Mouse (Mus musculus) embryonic facial prominence, embryonic 14.5 days (tissue): ENCODE measurements around the gene Clec2h. TPM values are rescaled to one million over a fixed set of nuclear protein-coding genes. Genes with fewer than 3 reads are reported as not detected.
A peak's percentile ranks its signal among the peaks of the same experiment; 100 is the strongest.
"Not testable (repeated sequence)": the region's sequence is repeated elsewhere in the genome, so short reads cannot be mapped to it uniquely, and the experiment has no call there.

Source experiments
- ATAC-seq: fragments of 200-750 bp; cut with Nextera tagmentation; 2 replicates; pipeline ENCODE4 v1.8.0; 2017; ENCODE audit warnings: low read depth, moderate number of reproducible peaks, moderate TSS enrichment
- DNase-seq: peaks from one replicate; pipeline ENCODE4 v3.0.0-alpha.2; 2015; ENCODE audit warnings: low spot score
- H3K27ac ChIP-seq: fragments of 300-500 bp; sonication (generic); replicated peaks from 2 replicates; pipeline ENCODE4 v1.5.1; 2014; ENCODE audit warnings: low read depth, mild to moderate bottlenecking, low read length, moderate library complexity
- H3K27me3 ChIP-seq: fragments of 300-500 bp; sonication (generic); replicated peaks from 2 replicates; pipeline ENCODE4 v1.6.1; 2014; ENCODE audit warnings: low read length; ENCODE audit not compliant: control insufficient read depth, insufficient read depth
- H3K36me3 ChIP-seq: fragments of 300-500 bp; sonication (generic); 2 replicates; pipeline ENCODE4 v1.6.1; 2014; ENCODE audit warnings: low read length, mixed read lengths; ENCODE audit not compliant: control insufficient read depth, insufficient read depth
- H3K4me1 ChIP-seq: fragments of 300-500 bp; sonication (generic); 2 replicates; pipeline ENCODE4 v1.6.1; 2014; ENCODE audit warnings: antibody characterized with exemption, low read length; ENCODE audit not compliant: control insufficient read depth, insufficient read depth
- H3K4me2 ChIP-seq: fragments of 300-500 bp; sonication (generic); 2 replicates; pipeline ENCODE4 v1.6.1; 2014; ENCODE audit warnings: low read depth, mild to moderate bottlenecking, low read length, moderate library complexity, mixed read lengths
- H3K4me3 ChIP-seq: fragments of 300-500 bp; sonication (generic); 2 replicates; pipeline ENCODE4 v1.5.1; 2014; ENCODE audit warnings: low read depth, mild to moderate bottlenecking, low read length
- H3K9ac ChIP-seq: fragments of 300-500 bp; sonication (generic); 2 replicates; pipeline ENCODE4 v1.6.1; 2014; ENCODE audit warnings: low read depth, mild to moderate bottlenecking, low read length, moderate library complexity, mixed read lengths
- H3K9me3 ChIP-seq: fragments of 300-500 bp; sonication (generic); 2 replicates; pipeline ENCODE4 v1.6.1; 2016; ENCODE audit warnings: low read length; ENCODE audit not compliant: control insufficient read depth
- WGBS: fragments of 180-500 bp; shearing (Covaris S2); extraction: QIAGEN DNeasy Blood & Tissue Kit; methylation state at CpG from one replicate; pipeline ENCODE4 v1.1.7; 2014; 5-methylcytosine and 5-hydroxymethylcytosine counted together
- polyA plus RNA-seq: library from polyadenylated mRNA; unstranded; fragments of >200 nt; fragmentation: Nextera tagmentation; extraction: Ambion mirVana; gene quantifications from 2 replicates; pipeline ENCODE4 v1.2.1, GENCODE M21; 2014

Clec2h gene
- not detected in 2 replicates for polyA plus RNA-seq

GRCm38 (mm10) chr6:128662206-128662605 lies at the start of gene Clec2h:
Gene Clec2h (plus strand): TSS chr6:128662385.
- Histone ChIP-seq H3K9ac (no peak within 1 kb of the TSS), H3K4me1 (no peaks in the 10 kb centered on the region), H3K27me3 (no peaks in the 10 kb centered on the region), H3K9me3 (no peaks in the 10 kb centered on the region), H3K4me2 (no peak within 1 kb of the TSS), H3K36me3 (no peaks in the 10 kb centered on the region), H3K4me3 (no peak within 1 kb of the TSS), H3K27ac (no peak within 1 kb of the TSS)
- no peak for ATAC-seq
- no peak for DNase-seq
- WGBS = 3% methylated on average over 1 of the region's 1 CpGs

GRCm38 (mm10) chr6:128622733-128623132 lies 39.5 kb upstream of the Clec2h start:
- Histone ChIP-seq H3K36me3 (no peaks in the 10 kb centered on the region), H3K4me3 (no peak overlapping the region), H3K9me3 (no peaks in the 10 kb centered on the region), H3K9ac (no peak overlapping the region), H3K4me2 (no peak overlapping the region), H3K27me3 (no peaks in the 10 kb centered on the region), H3K4me1 (no peaks in the 10 kb centered on the region), H3K27ac (no peak overlapping the region)
- DNase-seq (no peak), ATAC-seq (no peak)
- 72% methylated on average over 2 of the region's 2 CpGs for WGBS

- not testable (repeated sequence) for H3K4me1 ChIP-seq, ATAC-seq, H3K4me2 ChIP-seq, DNase-seq, H3K36me3 ChIP-seq, H3K4me3 ChIP-seq, H3K27ac ChIP-seq, H3K9me3 ChIP-seq, H3K9ac ChIP-seq, H3K27me3 ChIP-seq
- 93% methylated on average over 5 of the region's 5 CpGs for WGBS
Observed at GRCm38 (mm10) chr6:128623433-128623832, 38.8 kb upstream of the Clec2h start, which contains the start of gene Klrb1a. Gene Klrb1a (minus strand): TSS chr6:128623533.

- H3K27ac ChIP-seq = no peak overlapping the region
- H3K9me3 ChIP-seq = no peaks in the 10 kb centered on the region
- no peak for ATAC-seq
- H3K9ac ChIP-seq = no peak overlapping the region
- H3K4me3 ChIP-seq = no peak overlapping the region
- 86% methylated on average over 4 of the region's 4 CpGs for WGBS
- no peak overlapping the region for H3K4me2 ChIP-seq
- H3K27me3 ChIP-seq = no peaks in the 10 kb centered on the region
- DNase-seq = no peak
- no peaks in the 10 kb centered on the region for H3K36me3 ChIP-seq
- H3K4me1 ChIP-seq = no peaks in the 10 kb centered on the region
Observed at GRCm38 (mm10) chr6:128624425-128624824, 37.8 kb upstream of the Clec2h start.

GRCm38 (mm10) chr6:128625246-128625645 lies 36.9 kb upstream of the Clec2h start:
- H3K36me3 ChIP-seq, H3K27me3 ChIP-seq, DNase-seq, H3K4me1 ChIP-seq, H3K4me3 ChIP-seq, ATAC-seq, H3K9me3 ChIP-seq, H3K4me2 ChIP-seq, H3K27ac ChIP-seq, H3K9ac ChIP-seq: not testable (repeated sequence)
- WGBS = 92% methylated on average over 6 of the region's 6 CpGs

GRCm38 (mm10) chr6:128629771-128630739 lies 32.1 kb upstream of the Clec2h start:
- peak; percentile 84 for DNase-seq
- not testable (repeated sequence) for H3K36me3 ChIP-seq, H3K27me3 ChIP-seq, H3K4me1 ChIP-seq, H3K9ac ChIP-seq, H3K4me3 ChIP-seq, H3K27ac ChIP-seq, H3K9me3 ChIP-seq, H3K4me2 ChIP-seq
- peak; percentile 89 for ATAC-seq
- WGBS = 51% methylated on average over 12 of the region's 13 CpGs

- not testable (repeated sequence) for DNase-seq, ATAC-seq, H3K9ac ChIP-seq, H3K36me3 ChIP-seq, H3K27me3 ChIP-seq, H3K27ac ChIP-seq, H3K4me2 ChIP-seq, H3K4me1 ChIP-seq, H3K4me3 ChIP-seq, H3K9me3 ChIP-seq
- WGBS = 72% methylated on average over 15 of the region's 15 CpGs
Observed at GRCm38 (mm10) chr6:128630912-128631905, 31.0 kb upstream of the Clec2h start.

- H3K9me3 ChIP-seq = no peaks in the 10 kb centered on the region; the same call in 1 of the 2 replicates
- H3K4me3 ChIP-seq = no peak overlapping the region
- no peaks in the 10 kb centered on the region for H3K27me3 ChIP-seq
- DNase-seq (no peak), ATAC-seq (no peak)
- H3K4me2 ChIP-seq = no peak overlapping the region
- no peak overlapping the region for H3K27ac ChIP-seq
- no peaks in the 10 kb centered on the region for H3K36me3 ChIP-seq
- WGBS = 90% methylated on average over 1 of the region's 1 CpGs
- H3K9ac ChIP-seq = no peak overlapping the region
- no peaks in the 10 kb centered on the region for H3K4me1 ChIP-seq
Observed at GRCm38 (mm10) chr6:128640673-128641072, 21.5 kb upstream of the Clec2h start.
